Mouse (Mus musculus) layer of hippocampus, postnatal 10 days (tissue): Measurements from ENCODE around the gene Gm17027. TPM values are rescaled to one million over a fixed set of nuclear protein-coding genes. Genes with fewer than 3 reads are reported as not detected.
"Not testable (repeated sequence)": the region's sequence is repeated elsewhere in the genome, so short reads cannot be mapped to it uniquely, and the experiment has no call there.

Source experiments
- DNase-seq, 2 experiments: peaks; one replicate each; pipeline ENCODE4 v3.0.0; 2021; ENCODE audit warnings: low spot score in 2 of 2
- long read RNA-seq: library from polyadenylated mRNA; stranded (forward); transcript quantifications from one replicate; pipeline ENCODE4 v2.0.0, GENCODE M21; 2023
- total RNA-seq, 2 experiments: library from RNA; stranded (reverse); gene quantifications; 2 replicates each; pipeline ENCODE4 v1.2.3; 2021

The Gm17027 gene
- not detected for total RNA-seq
- long read RNA-seq, result 0 reads

DNA sequence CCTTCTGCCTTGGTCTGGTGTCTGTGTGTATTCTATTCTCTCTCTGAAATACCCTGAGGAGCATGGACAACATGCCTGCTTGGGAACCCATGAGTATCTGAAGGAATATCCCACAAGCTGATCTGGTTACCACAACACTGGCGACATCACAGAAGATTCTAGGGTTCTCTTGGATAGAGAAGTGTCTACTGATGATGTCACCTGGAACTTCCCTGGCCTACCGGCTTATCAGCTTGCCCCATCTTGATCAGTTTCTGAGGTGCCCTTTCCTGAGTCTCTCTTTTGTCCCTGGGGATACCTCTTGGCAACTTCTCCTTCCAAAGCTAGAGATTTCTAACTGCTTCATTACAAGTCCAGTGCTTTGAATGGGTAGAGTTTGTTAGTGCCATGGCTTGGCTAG is at the start of gene Gm17027:
Gm17027 (minus strand) TSS at position 101 of the 400 bp plus-strand sequence.
- DNase-seq, result not testable (repeated sequence)

DNA sequence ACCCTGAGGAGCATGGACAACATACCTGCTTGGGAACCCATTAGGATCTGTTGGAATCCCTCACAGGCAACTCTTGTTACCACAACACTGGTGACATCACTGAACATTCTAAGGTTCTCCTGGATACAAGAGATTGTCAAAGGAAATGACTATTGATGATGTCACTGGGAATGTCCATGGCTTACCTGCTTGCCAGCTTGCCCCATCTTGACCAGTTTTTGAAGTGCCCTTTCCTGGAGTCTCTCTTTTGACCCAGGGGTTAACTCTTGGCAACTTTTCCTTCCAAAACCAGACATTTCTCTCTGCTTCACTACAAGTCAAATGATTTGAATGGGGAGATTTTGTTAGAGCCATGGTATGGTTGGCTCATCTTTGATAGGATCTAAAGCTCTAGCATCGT is 28.3 kb upstream of the Gm17027 start, which contains the start of gene Gm3573:
Gm3573 (minus strand) TSS at position 101 of the 400 bp plus-strand sequence.
- not testable (repeated sequence) for DNase-seq

DNA sequence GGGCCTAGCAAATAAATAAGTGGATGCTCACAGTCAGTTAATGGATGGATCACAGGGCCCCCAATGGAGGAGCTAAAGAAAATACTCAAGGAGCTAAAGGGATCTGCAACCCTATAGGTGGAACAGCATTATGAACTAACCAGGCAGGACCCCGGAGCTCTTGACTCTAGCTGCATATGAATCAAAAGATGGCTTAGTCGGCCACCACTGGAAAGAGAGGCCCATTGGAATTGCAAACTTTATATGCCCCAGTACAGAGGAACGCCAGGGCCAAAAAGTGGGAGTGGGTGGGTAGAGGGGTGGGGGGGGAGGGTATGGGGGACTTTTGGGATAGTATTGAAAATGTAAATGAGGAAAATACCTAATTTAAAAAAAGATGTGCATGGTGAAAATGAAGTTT is 21.5 kb upstream of the Gm17027 start:
- DNase-seq, result not testable (repeated sequence)

DNA sequence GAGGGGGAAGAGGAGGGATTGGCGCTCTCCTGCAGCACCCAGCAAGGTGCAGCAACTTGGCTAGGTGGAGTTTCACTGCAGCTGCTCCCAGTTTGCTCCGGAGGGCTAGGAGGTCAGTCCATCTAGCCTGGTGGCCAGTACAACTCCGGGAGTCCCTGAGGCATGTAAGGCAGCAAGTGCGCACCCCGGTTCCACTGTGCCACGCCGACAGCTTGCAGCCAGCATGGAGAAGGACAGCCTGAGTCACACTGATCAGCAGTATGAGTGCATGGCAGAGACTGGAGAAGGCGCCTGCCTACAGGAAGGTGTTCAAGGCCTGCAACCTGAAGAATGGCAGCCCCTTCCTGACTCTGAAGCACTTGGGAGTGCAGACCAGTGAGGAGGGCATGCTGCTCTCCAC is 27.9 kb downstream of the Gm17027 start:
- DNase-seq, result not testable (repeated sequence)

DNA sequence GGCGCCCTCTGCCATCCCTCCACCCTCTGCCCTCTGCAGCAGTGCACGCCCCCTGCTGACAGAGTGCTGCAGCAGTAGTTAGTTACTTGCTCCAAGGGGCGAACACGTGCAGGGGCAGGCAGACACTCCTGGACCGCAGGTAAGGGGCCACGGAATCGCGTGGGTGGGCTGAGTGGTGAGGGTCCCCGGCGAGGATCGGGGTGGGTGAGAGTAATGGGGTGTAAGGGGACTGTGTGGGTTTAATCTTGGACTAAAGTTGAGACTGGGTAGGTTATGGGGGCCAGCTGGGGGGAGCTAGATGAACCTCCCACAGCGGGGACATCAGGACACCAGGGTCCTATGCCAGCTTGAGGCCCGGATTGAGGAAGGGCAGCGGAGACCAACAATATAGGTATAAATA is 28.6 kb downstream of the Gm17027 start:
- not testable (repeated sequence) for DNase-seq

DNA sequence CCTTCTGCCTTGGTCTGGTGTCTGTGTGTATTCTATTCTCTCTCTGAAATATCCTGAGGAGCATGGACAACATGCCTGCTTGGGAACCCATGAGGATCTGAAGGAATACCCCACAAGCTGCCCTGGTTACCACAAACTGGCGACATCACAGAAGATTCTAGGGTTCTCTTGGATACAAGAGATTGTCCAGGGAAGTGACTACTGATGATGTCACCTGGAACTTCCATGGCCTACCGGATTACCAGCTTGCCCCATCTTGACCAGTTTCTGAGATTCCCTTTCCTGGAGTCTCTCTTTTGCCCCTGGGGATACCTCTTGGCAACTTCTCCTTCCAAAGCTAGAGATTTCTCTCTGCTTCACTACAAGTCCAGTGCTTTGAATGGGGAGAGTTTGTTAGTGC is 45.2 kb downstream of the Gm17027 start, which contains the start of gene Gm7951:
Gm7951 (minus strand) TSS at position 101 of the 400 bp plus-strand sequence.
- not testable (repeated sequence) for DNase-seq

Other genes with a start within 250 kb of the Gm17027 start
- not detected for gene 1700049E17Rik1, start 237.7 kb downstream of the Gm17027 start, total RNA-seq
- not detected for gene 1700024B05Rik, start 218.6 kb downstream of the Gm17027 start, total RNA-seq
- not detected for gene Gm6401, start 194.7 kb downstream of the Gm17027 start, total RNA-seq
- under 1 TPM in 1 of 2 experiments, not detected in 1; 0.85 TPM for gene Gm3543, start 179.3 kb downstream of the Gm17027 start, total RNA-seq
- not detected for gene Gm7951, start 45.3 kb downstream of the Gm17027 start, total RNA-seq
- gene Gm3573, start 28.2 kb upstream of the Gm17027 start, total RNA-seq, result 1 to 10 TPM; 2.5 to 3.3 TPM
- gene Gm17026, start 97.4 kb upstream of the Gm17027 start, total RNA-seq, result not detected
- not detected for gene Gm9611, start 134.7 kb upstream of the Gm17027 start, total RNA-seq
- gene Gm7995, start 147.6 kb upstream of the Gm17027 start, total RNA-seq, result not detected